Comparison of ENCODE assay signal across 9 mouse cellular contexts in genomic region chr4:117119636-117120035, GRCm38 (mm10). TPM values are rescaled to one million over a fixed set of nuclear protein-coding genes. Genes with fewer than 3 reads are reported as not detected.
DNase-seq lines count a peak whose midpoint lies in the region; ATAC-seq and TF ChIP-seq lines count a peak whose summit lies in the region.
"Had no signal": no experiment of that assay in that cellular context is flagged by ENCODE, and none has a peak within 500 bp of the region (broad histone marks: within the 10 kb centered on the region; RNA-seq: fewer than 3 reads in every experiment).

No protein-coding gene starts in this region.

- 79% methylated on average over 5 of the region's 5 CpGs for WGBS in liver, embryonic 11.5 days
- 77% methylated on average over 5 of the region's 5 CpGs for WGBS in stomach, postnatal 0 days

- ATAC-seq in megakaryocyte, adult 5-6 weeks (ENCODE audit: poor library complexity, severe bottlenecking): no peak
- no peak for ATAC-seq in liver, embryonic 11.5 days (replicated peaks; ENCODE audit: low FRiP score)
- no peak for ATAC-seq in stomach, postnatal 0 days (ENCODE audit: low FRiP score, low TSS enrichment)

- no peaks in the 10 kb centered on the region for H3K27me3 ChIP-seq in megakaryocyte, embryonic 14.5 days (replicated peaks)
- H3K27me3 ChIP-seq in liver, embryonic 11.5 days (replicated peaks; ENCODE audit: control insufficient read depth, insufficient read depth, low read length): no peaks in the 10 kb centered on the region
- H3K27me3 ChIP-seq in stomach, postnatal 0 days (ENCODE audit: control insufficient read depth, insufficient read depth, low read length): no peaks in the 10 kb centered on the region

- no peak for TF ChIP-seq CTCF in stomach, postnatal 0 days (IDR thresholded peaks at IDR 0.05; ENCODE audit: low read depth)

- peaks cover 21% of the 10 kb centered on the region for H3K36me3 ChIP-seq in megakaryocyte, embryonic 14.5 days (replicated peaks; ENCODE audit: low read length)
- no peaks in the 10 kb centered on the region for H3K36me3 ChIP-seq in liver, embryonic 11.5 days (ENCODE audit: control insufficient read depth, insufficient read depth, low read length)
- H3K36me3 ChIP-seq in stomach, postnatal 0 days (ENCODE audit: control insufficient read depth, insufficient read depth, low read length): no peaks in the 10 kb centered on the region

- peak overlapping the region; percentile 99 for H3K4me3 ChIP-seq in megakaryocyte, embryonic 14.5 days (replicated peaks)
- peak overlapping the region; percentile 70 for H3K4me3 ChIP-seq in liver, embryonic 11.5 days (ENCODE audit: low read depth, low read length)
- H3K4me3 ChIP-seq in stomach, postnatal 0 days (ENCODE audit: low read depth, low read length): peak overlapping the region; percentile 68

- DNase-seq in cerebellum, adult 9-10 months: peak; percentile 53
- no peak for DNase-seq in cerebellum, postnatal 36 days
- no peak for DNase-seq in liver, embryonic 11.5 days (ENCODE audit: low spot score)
- no peak for DNase-seq in stomach, postnatal 0 days (ENCODE audit: low spot score)
- no peak for DNase-seq in thymus, postnatal 0 days (ENCODE audit: low spot score)
- no peak for DNase-seq in spleen, adult 18-20 months

- H3K27ac ChIP-seq in liver, embryonic 11.5 days (ENCODE audit: low read depth, low read length): peak overlapping the region; percentile 86
- H3K27ac ChIP-seq in stomach, postnatal 0 days (replicated peaks): peak overlapping the region; percentile 92

- peak overlapping the region; percentile 99 for H3K4me2 ChIP-seq in liver, embryonic 11.5 days
- H3K4me2 ChIP-seq in stomach, postnatal 0 days (replicated peaks; ENCODE audit: low read depth): peak overlapping the region; percentile 99

- H3K9me3 ChIP-seq in megakaryocyte, embryonic 14.5 days: no peaks in the 10 kb centered on the region
- no peaks in the 10 kb centered on the region for H3K9me3 ChIP-seq in liver, embryonic 11.5 days (ENCODE audit: control insufficient read depth, low read length)
- no peaks in the 10 kb centered on the region for H3K9me3 ChIP-seq in stomach, postnatal 0 days (ENCODE audit: control insufficient read depth, low read length)

- H3K4me1 ChIP-seq in megakaryocyte, embryonic 14.5 days: peaks cover 60% of the 10 kb centered on the region
- H3K4me1 ChIP-seq in liver, embryonic 11.5 days (replicated peaks; ENCODE audit: control insufficient read depth, insufficient read depth, low read length): peaks cover 17% of the 10 kb centered on the region
- H3K4me1 ChIP-seq in stomach, postnatal 0 days (replicated peaks; ENCODE audit: control insufficient read depth, insufficient read depth): peaks cover 2% of the 10 kb centered on the region

- no peak for TF ChIP-seq EP300 in stomach, postnatal 0 days (optimal IDR thresholded peaks at IDR 0.05)

- peak overlapping the region; percentile 73 for H3K9ac ChIP-seq in liver, embryonic 11.5 days (ENCODE audit: low read depth, low read length)
- peak overlapping the region; percentile 60; the same call in 1 of the 2 replicates for H3K9ac ChIP-seq in stomach, postnatal 0 days (ENCODE audit: low read length)

RNA-seq across cellular contexts. Expression of gene Btbd19, which starts 5.9 kb away (rescaled TPM):
- polyA plus RNA-seq in megakaryocyte, embryonic 14.5 days (2012; ENCODE audit: insufficient read depth, low replicate concordance): 12.4 and 46.5 TPM in 2 replicates
- 5.3 and 5.9 TPM in 2 replicates for total RNA-seq in megakaryocyte, adult 5-6 weeks (2015)
- total RNA-seq in megakaryocyte, adult 5-6 weeks (2017): 10.4 and 11.1 TPM in 2 replicates
- polyA plus RNA-seq in liver, embryonic 11.5 days (2014; fragmentation: Nextera tagmentation; extraction: Ambion mirVana): 8.3 and 8.5 TPM in 2 replicates
- polyA plus RNA-seq in stomach, postnatal 0 days (2015; fragmentation: Nextera tagmentation; extraction: Ambion mirVana): 5.7 and 5.9 TPM in 2 replicates
- polyA plus RNA-seq in thymus, postnatal 0 days (2015; fragmentation: Nextera tagmentation; extraction: Ambion mirVana): 15.7 and 19.2 TPM in 2 replicates

RNA-seq across cellular contexts. Expression of gene Tctex1d4, which starts 7.0 kb away (rescaled TPM):
- 12.1 TPM in 1 of 2 replicates, not detected in the other for polyA plus RNA-seq in megakaryocyte, embryonic 14.5 days (2012; ENCODE audit: insufficient read depth, low replicate concordance)
- 2.1 TPM in 1 of 2 replicates, not detected in the other for total RNA-seq in megakaryocyte, adult 5-6 weeks (2015)
- total RNA-seq in megakaryocyte, adult 5-6 weeks (2017): 0.53 and 2.8 TPM in 2 replicates
- not detected in 2 replicates for polyA plus RNA-seq in liver, embryonic 11.5 days (2014; fragmentation: Nextera tagmentation; extraction: Ambion mirVana)
- polyA plus RNA-seq in stomach, postnatal 0 days (2015; fragmentation: Nextera tagmentation; extraction: Ambion mirVana): 0.58 and 0.62 TPM in 2 replicates
- polyA plus RNA-seq in thymus, postnatal 0 days (2015; fragmentation: Nextera tagmentation; extraction: Ambion mirVana): 1.0 and 1.8 TPM in 2 replicates
- total RNA-seq: left cerebral cortex, postnatal 36 days had no signal

RNA-seq across cellular contexts. Expression of gene Plk3, which starts 14.1 kb away (rescaled TPM):
- 13.2 and 16.0 TPM in 2 replicates for polyA plus RNA-seq in megakaryocyte, embryonic 14.5 days (2012; ENCODE audit: insufficient read depth, low replicate concordance)
- total RNA-seq in megakaryocyte, adult 5-6 weeks (2015): 4.9 and 6.2 TPM in 2 replicates
- 3.0 and 4.2 TPM in 2 replicates for total RNA-seq in megakaryocyte, adult 5-6 weeks (2017)
- polyA plus RNA-seq in liver, embryonic 11.5 days (2014; fragmentation: Nextera tagmentation; extraction: Ambion mirVana): 2.4 and 2.5 TPM in 2 replicates
- 18.1 and 18.7 TPM in 2 replicates for polyA plus RNA-seq in stomach, postnatal 0 days (2015; fragmentation: Nextera tagmentation; extraction: Ambion mirVana)
- polyA plus RNA-seq in thymus, postnatal 0 days (2015; fragmentation: Nextera tagmentation; extraction: Ambion mirVana): 3.4 and 4.1 TPM in 2 replicates

RNA-seq across cellular contexts. Expression of gene Ptch2, which starts 23.8 kb away (rescaled TPM):
- 11.8 TPM in 1 of 2 replicates, not detected in the other for polyA plus RNA-seq in megakaryocyte, embryonic 14.5 days (2012; ENCODE audit: insufficient read depth, low replicate concordance)
- 0.13 and 0.34 TPM in 2 replicates for total RNA-seq in megakaryocyte, adult 5-6 weeks (2015)
- 0.08 and 0.11 TPM in 2 replicates for total RNA-seq in megakaryocyte, adult 5-6 weeks (2017)
- 1.4 and 1.8 TPM in 2 replicates for polyA plus RNA-seq in liver, embryonic 11.5 days (2014; fragmentation: Nextera tagmentation; extraction: Ambion mirVana)
- 1.3 and 1.5 TPM in 2 replicates for polyA plus RNA-seq in stomach, postnatal 0 days (2015; fragmentation: Nextera tagmentation; extraction: Ambion mirVana)
- polyA plus RNA-seq in thymus, postnatal 0 days (2015; fragmentation: Nextera tagmentation; extraction: Ambion mirVana): 0.39 and 0.44 TPM in 2 replicates

RNA-seq across cellular contexts. Expression of gene Rps8, which starts 36.4 kb away (rescaled TPM):
- 358 and 2,282 TPM in 2 replicates for polyA plus RNA-seq in megakaryocyte, embryonic 14.5 days (2012; ENCODE audit: insufficient read depth, low replicate concordance)
- total RNA-seq in megakaryocyte, adult 5-6 weeks (2015): 2,618 and 2,625 TPM in 2 replicates
- 984 and 1,065 TPM in 2 replicates for total RNA-seq in megakaryocyte, adult 5-6 weeks (2017)
- 1,349 and 1,481 TPM in 2 replicates for polyA plus RNA-seq in liver, embryonic 11.5 days (2014; fragmentation: Nextera tagmentation; extraction: Ambion mirVana)
- 752 and 809 TPM in 2 replicates for polyA plus RNA-seq in stomach, postnatal 0 days (2015; fragmentation: Nextera tagmentation; extraction: Ambion mirVana)
- 1,163 and 1,165 TPM in 2 replicates for polyA plus RNA-seq in thymus, postnatal 0 days (2015; fragmentation: Nextera tagmentation; extraction: Ambion mirVana)
